Mouse (Mus musculus) spleen, adult 2 months (tissue): ENCODE measurements around the gene Axl.

Source experiments
- CTCF ChIP-seq: fragments of 200-500 bp; IDR thresholded peaks from 2 replicates; pipeline ENCODE4 v1.5.1; 2011; ENCODE audit warnings: mild to moderate bottlenecking, inconsistent platforms; ENCODE audit not compliant: insufficient read depth, insufficient read length, insufficient replicate concordance; ENCODE audit errors: extremely low read depth
- POLR2A ChIP-seq: fragments of 200-500 bp; IDR thresholded peaks from 2 replicates; pipeline ENCODE4 v1.6.1; 2011; ENCODE audit warnings: low read depth, low read length, inconsistent platforms

DNA sequence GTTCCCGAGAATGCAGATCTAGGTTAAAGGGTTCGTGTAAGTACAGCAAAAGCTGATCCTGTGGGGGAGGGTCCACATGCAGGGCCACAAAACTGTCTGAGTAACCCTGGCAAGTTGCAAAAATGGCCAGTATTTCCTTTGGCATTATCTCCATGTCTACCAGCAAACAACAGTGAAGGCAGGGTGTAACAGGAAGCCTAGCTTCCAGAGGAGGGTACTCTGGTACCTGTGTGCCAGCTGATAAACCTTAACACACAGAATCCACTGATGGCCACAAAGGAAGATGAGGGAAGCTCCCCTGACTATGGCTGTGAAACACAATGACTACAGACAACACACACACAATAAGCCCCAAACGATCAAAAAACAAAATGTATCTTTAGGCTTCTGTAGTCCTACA, 50.2 kb downstream of the Axl start:
- no peak for TF ChIP-seq CTCF
- no peak for TF ChIP-seq POLR2A
